Mouse (Mus musculus) embryonic facial prominence, embryonic 15.5 days (tissue): ENCODE measurements around the gene Chn1. TPM values are rescaled to one million over a fixed set of nuclear protein-coding genes. Genes with fewer than 3 reads are reported as not detected.

Source experiments
- ATAC-seq: fragments of 200-750 bp; cut with Nextera tagmentation; 2 replicates; pipeline ENCODE4 v1.8.0; 2017; ENCODE audit warnings: low read depth, moderate TSS enrichment; ENCODE audit not compliant: insufficient number of reproducible peaks, low FRiP score, low TSS enrichment
- H3K27ac ChIP-seq: fragments of 300-500 bp; sonication (generic); replicated peaks from 2 replicates; pipeline ENCODE4 v1.5.1; 2015; ENCODE audit warnings: mild to moderate bottlenecking, inconsistent platforms
- H3K27me3 ChIP-seq: fragments of 300-500 bp; sonication (generic); 2 replicates; pipeline ENCODE4 v1.6.1; 2015; ENCODE audit warnings: inconsistent platforms
- H3K36me3 ChIP-seq: fragments of 300-500 bp; sonication (generic); 2 replicates; pipeline ENCODE4 v1.6.1; 2015; ENCODE audit warnings: mild to moderate bottlenecking, inconsistent platforms
- H3K4me1 ChIP-seq: fragments of 300-500 bp; sonication (generic); 2 replicates; pipeline ENCODE4 v1.6.1; 2015; ENCODE audit warnings: inconsistent platforms
- H3K4me2 ChIP-seq: fragments of 300-500 bp; sonication (generic); replicated peaks from 2 replicates; pipeline ENCODE4 v1.6.1; 2015; ENCODE audit warnings: mild to moderate bottlenecking, inconsistent platforms
- H3K4me3 ChIP-seq: fragments of 300-500 bp; sonication (generic); replicated peaks from 2 replicates; pipeline ENCODE4 v1.5.1; 2015; ENCODE audit warnings: mild to moderate bottlenecking, inconsistent platforms
- H3K9ac ChIP-seq: fragments of 300-500 bp; sonication (generic); 2 replicates; pipeline ENCODE4 v1.6.1; 2015; ENCODE audit warnings: inconsistent platforms
- H3K9me3 ChIP-seq: fragments of 300-500 bp; sonication (generic); replicated peaks from 2 replicates; pipeline ENCODE4 v1.6.1; 2016; ENCODE audit warnings: inconsistent platforms
- WGBS: fragments of 180-500 bp; shearing (Covaris S2); methylation state at CpG from one replicate; pipeline ENCODE4 v1.1.7; 2015; 5-methylcytosine and 5-hydroxymethylcytosine counted together
- polyA plus RNA-seq: library from polyadenylated mRNA; unstranded; fragments of >200 nt; fragmentation: Nextera tagmentation; extraction: Ambion mirVana; gene quantifications from 2 replicates; pipeline ENCODE4 v1.2.1, GENCODE M21; 2015

Gene Chn1
- polyA plus RNA-seq, 1 experiment from 2014 or later, result 25.2 TPM

DNA sequence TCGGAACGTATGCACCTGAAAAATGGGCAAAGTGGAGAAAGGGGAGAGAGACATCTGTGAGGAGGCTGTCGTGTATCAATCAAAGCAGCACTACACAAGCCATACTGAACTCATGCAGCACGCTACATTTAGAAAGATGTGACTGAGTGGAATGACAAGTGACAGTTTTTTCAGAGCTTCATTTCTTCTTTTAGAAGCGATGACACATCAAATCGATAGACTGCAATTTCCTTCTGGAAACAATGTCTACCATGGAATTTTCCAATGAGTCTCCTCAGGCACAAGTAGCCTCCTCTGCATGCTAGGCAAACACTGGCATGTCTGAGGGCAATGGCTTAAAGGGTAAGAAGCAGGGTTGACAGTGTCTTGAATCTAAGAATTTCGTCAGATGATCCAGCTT lies 143.3 kb downstream of the Chn1 start:
- H3K36me3 ChIP-seq, result peaks cover 9% of the 10 kb centered on the region; the same call in 1 of the 2 replicates
- H3K27me3 ChIP-seq, result no peaks in the 10 kb centered on the region
- H3K4me1 ChIP-seq, result no peaks in the 10 kb centered on the region
- 87% methylated on average over 7 of the region's 7 CpGs for WGBS
- ATAC-seq, result no peak
- H3K9ac ChIP-seq, result no peak overlapping the region
- H3K27ac ChIP-seq, result no peak overlapping the region
- no peak overlapping the region for H3K4me2 ChIP-seq
- no peaks in the 10 kb centered on the region for H3K9me3 ChIP-seq
- H3K4me3 ChIP-seq, result no peak overlapping the region

- H3K4me3 ChIP-seq, result no peak overlapping the region
- H3K9ac ChIP-seq, result no peak overlapping the region
- no peaks in the 10 kb centered on the region for H3K27me3 ChIP-seq
- no peaks in the 10 kb centered on the region; the same call in 1 of the 2 replicates for H3K36me3 ChIP-seq
- no peak overlapping the region for H3K27ac ChIP-seq
- ATAC-seq, result peak; percentile 47; the same call in 1 of the 2 replicates
- peaks cover 18% of the 10 kb centered on the region; the same call in 1 of the 2 replicates for H3K4me1 ChIP-seq
- no peaks in the 10 kb centered on the region for H3K9me3 ChIP-seq
- WGBS, result 43% methylated on average over 4 of the region's 4 CpGs
- no peak overlapping the region for H3K4me2 ChIP-seq
Measured at GRCm38 (mm10) chr2:73618486-73619052, 156.6 kb downstream of the Chn1 start.

- Histone ChIP-seq H3K27me3 (no peaks in the 10 kb centered on the region), H3K4me1 (peaks cover 18% of the 10 kb centered on the region; the same call in 1 of the 2 replicates), H3K9me3 (no peaks in the 10 kb centered on the region), H3K9ac (no peak overlapping the region), H3K36me3 (no peaks in the 10 kb centered on the region), H3K4me3 (no peak overlapping the region), H3K4me2 (no peak overlapping the region), H3K27ac (no peak overlapping the region)
- ATAC-seq, result no peak
- WGBS, result 76% methylated on average over 17 of the region's 17 CpGs
Measured at GRCm38 (mm10) chr2:73616434-73617057, 158.6 kb downstream of the Chn1 start.

GRCm38 (mm10) chr2:73615456-73615855 lies 159.7 kb downstream of the Chn1 start:
- 84% methylated on average over 5 of the region's 5 CpGs for WGBS
- no peaks in the 10 kb centered on the region for H3K27me3 ChIP-seq
- H3K4me1 ChIP-seq, result peaks cover 18% of the 10 kb centered on the region; the same call in 1 of the 2 replicates
- no peak overlapping the region for H3K27ac ChIP-seq
- no peak for ATAC-seq
- no peak overlapping the region for H3K4me3 ChIP-seq
- no peak overlapping the region for H3K9ac ChIP-seq
- H3K9me3 ChIP-seq, result no peaks in the 10 kb centered on the region
- H3K36me3 ChIP-seq, result no peaks in the 10 kb centered on the region
- H3K4me2 ChIP-seq, result no peak overlapping the region

DNA sequence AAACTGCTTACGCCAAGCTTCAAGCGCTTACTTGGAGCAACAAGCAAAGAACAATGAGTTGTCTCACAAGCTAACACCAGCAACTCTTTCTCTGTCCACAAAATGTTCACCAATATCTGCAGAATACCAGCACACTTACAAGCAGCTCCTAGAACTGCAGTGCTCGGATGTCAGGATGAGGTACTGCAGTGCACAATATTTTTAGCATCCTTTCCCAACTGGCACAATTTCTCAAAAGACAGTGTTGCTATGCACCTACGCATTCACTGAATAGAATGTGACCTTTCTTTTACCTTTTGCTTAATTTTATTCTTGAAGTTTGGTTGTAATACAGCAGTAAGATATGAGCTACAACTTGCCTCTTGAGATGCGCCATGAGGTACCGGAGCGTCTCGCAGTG lies 160.8 kb downstream of the Chn1 start:
- Histone ChIP-seq H3K9me3 (no peaks in the 10 kb centered on the region), H3K4me3 (no peak overlapping the region), H3K36me3 (no peaks in the 10 kb centered on the region), H3K9ac (no peak overlapping the region), H3K4me2 (no peak overlapping the region), H3K27me3 (no peaks in the 10 kb centered on the region), H3K27ac (no peak overlapping the region), H3K4me1 (peaks cover 14% of the 10 kb centered on the region; the same call in 1 of the 2 replicates)
- ATAC-seq, result no peak
- 96% methylated on average over 8 of the region's 8 CpGs for WGBS

- WGBS, result 90% methylated on average over 7 of the region's 7 CpGs
- Histone ChIP-seq H3K9me3 (no peaks in the 10 kb centered on the region), H3K9ac (no peak overlapping the region), H3K4me3 (no peak overlapping the region), H3K4me1 (0 out of 2 replicates have a peak, but pooled peaks cover 4% of the 10 kb centered on the region), H3K27me3 (no peaks in the 10 kb centered on the region), H3K36me3 (no peaks in the 10 kb centered on the region), H3K4me2 (no peak overlapping the region), H3K27ac (no peak overlapping the region)
- ATAC-seq, result no peak
Measured at GRCm38 (mm10) chr2:73612941-73613340, 162.2 kb downstream of the Chn1 start.

DNA sequence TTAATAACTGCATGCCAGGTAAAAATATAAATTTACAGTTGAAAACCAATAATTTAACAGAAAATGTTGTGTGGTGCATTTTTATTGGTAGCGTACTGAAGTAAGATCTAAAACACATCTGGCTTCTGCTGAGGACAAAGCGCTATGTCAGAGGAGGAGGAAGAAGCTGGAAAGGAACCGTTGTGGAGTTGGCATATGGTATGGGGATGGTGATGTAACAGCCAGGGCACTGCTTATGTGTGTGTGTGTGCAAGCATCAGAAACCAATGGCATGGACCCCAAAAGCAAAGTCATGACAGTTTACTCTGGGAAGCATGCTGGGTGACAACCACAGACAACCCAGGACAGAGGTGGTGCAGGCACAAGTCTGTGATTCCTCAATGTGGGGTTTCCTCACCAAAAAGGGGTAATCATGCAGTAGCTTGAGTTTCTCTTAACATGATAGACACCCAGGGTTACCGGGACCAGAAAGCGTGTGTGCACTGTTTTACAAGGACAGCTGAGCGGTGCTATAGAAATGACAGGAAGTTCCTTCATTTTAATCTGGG lies 162.7 kb downstream of the Chn1 start:
- WGBS, result 84% methylated on average over 6 of the region's 6 CpGs

GRCm38 (mm10) chr2:73611798-73612197 lies 163.3 kb downstream of the Chn1 start:
- no peak for ATAC-seq
- 55% methylated on average over 6 of the region's 6 CpGs for WGBS
- Histone ChIP-seq H3K27ac (no peak overlapping the region), H3K36me3 (no peaks in the 10 kb centered on the region), H3K4me1 (peaks cover 16% of the 10 kb centered on the region; the same call in 1 of the 2 replicates), H3K9ac (no peak overlapping the region), H3K4me2 (no peak overlapping the region), H3K9me3 (no peaks in the 10 kb centered on the region), H3K4me3 (no peak overlapping the region), H3K27me3 (no peaks in the 10 kb centered on the region)

More for the DNA sequence above, 162.7 kb downstream of the Chn1 start:
- H3K36me3 ChIP-seq, result no peaks in the 10 kb centered on the region
- H3K4me1 ChIP-seq, result 0 out of 2 replicates have a peak, but pooled peaks cover 9% of the 10 kb centered on the region
- no peak overlapping the region for H3K4me2 ChIP-seq
- H3K27ac ChIP-seq, result no peak overlapping the region
- no peaks in the 10 kb centered on the region for H3K9me3 ChIP-seq
- no peak for ATAC-seq
- no peaks in the 10 kb centered on the region for H3K27me3 ChIP-seq
- H3K9ac ChIP-seq, result no peak overlapping the region
- H3K4me3 ChIP-seq, result no peak overlapping the region

DNA sequence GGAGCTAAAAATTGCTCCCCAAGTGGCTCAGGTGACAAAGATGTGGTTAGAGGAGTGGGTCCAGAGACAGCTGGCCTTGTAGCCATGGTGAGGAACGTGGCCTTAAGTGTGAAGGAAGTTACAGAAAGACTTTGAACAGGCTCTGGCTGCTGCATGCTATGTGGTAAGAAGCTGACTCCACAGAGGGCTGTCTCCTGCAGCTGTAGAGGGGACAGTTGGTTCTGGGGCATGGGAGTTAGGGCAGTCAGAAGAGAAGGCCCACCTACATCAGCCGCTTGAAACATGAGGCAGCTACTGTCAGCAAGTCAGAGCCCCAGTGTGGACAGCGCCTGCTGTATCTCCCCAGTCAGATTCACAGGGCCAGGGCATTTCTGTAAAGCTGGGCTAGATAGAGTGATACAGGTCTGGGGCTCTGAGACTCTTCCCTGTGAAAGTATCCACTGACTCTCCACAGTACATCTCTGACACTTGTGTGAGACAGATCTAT lies 165.4 kb downstream of the Chn1 start:
- H3K9ac ChIP-seq, result no peak overlapping the region
- no peaks in the 10 kb centered on the region for H3K9me3 ChIP-seq
- 89% methylated on average over 3 of the region's 3 CpGs for WGBS
- no peaks in the 10 kb centered on the region for H3K36me3 ChIP-seq
- H3K27me3 ChIP-seq, result no peaks in the 10 kb centered on the region
- ATAC-seq, result no peak
- H3K4me1 ChIP-seq, result peaks cover 13% of the 10 kb centered on the region; the same call in 1 of the 2 replicates
- H3K4me3 ChIP-seq, result no peak overlapping the region
- H3K27ac ChIP-seq, result no peak overlapping the region
- no peak overlapping the region for H3K4me2 ChIP-seq

- H3K36me3 ChIP-seq, result no peaks in the 10 kb centered on the region
- no peaks in the 10 kb centered on the region for H3K27me3 ChIP-seq
- H3K9ac ChIP-seq, result no peak overlapping the region
- WGBS, result 75% methylated on average over 5 of the region's 5 CpGs
- no peak for ATAC-seq
- H3K4me1 ChIP-seq, result peaks cover 13% of the 10 kb centered on the region; the same call in 1 of the 2 replicates
- H3K4me3 ChIP-seq, result no peak overlapping the region
- H3K27ac ChIP-seq, result no peak overlapping the region
- no peak overlapping the region for H3K4me2 ChIP-seq
- H3K9me3 ChIP-seq, result no peaks in the 10 kb centered on the region
Measured at GRCm38 (mm10) chr2:73609067-73609723, 166.0 kb downstream of the Chn1 start.

GRCm38 (mm10) chr2:73608391-73608790 lies 166.8 kb downstream of the Chn1 start:
- H3K4me2 ChIP-seq, result no peak overlapping the region
- WGBS, result 58% methylated on average over 6 of the region's 6 CpGs
- no peak overlapping the region for H3K9ac ChIP-seq
- no peaks in the 10 kb centered on the region for H3K9me3 ChIP-seq
- H3K4me3 ChIP-seq, result no peak overlapping the region
- no peaks in the 10 kb centered on the region for H3K36me3 ChIP-seq
- no peaks in the 10 kb centered on the region for H3K27me3 ChIP-seq
- no peak overlapping the region for H3K27ac ChIP-seq
- ATAC-seq, result no peak
- peaks cover 13% of the 10 kb centered on the region; the same call in 1 of the 2 replicates for H3K4me1 ChIP-seq
